Mouse (Mus musculus): ENCODE measurements around the gene Fbh1.

Gene Fbh1

DNA sequence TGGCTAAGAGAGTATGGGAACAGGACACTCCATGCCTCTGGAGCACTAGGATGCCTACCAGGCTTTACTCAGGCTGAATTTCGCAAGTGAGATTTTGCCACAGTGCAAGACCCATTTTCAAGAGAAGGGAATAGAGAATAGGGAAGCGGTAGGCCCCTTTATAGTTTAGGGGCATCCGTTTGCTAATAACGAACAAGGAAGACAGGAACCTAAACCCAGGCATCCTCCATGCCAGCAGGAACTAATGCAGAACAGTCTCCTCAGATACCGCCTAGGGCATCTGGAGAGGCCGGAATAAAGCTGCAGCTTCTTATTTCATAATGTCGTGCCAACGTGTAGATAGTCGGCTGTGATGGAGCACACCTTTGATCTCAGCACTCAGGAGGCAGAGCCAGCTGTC lies 54.8 kb downstream of the Fbh1 start:
- no peak for DNase-seq (ENCODE audit: low read depth, low spot score)

DNA sequence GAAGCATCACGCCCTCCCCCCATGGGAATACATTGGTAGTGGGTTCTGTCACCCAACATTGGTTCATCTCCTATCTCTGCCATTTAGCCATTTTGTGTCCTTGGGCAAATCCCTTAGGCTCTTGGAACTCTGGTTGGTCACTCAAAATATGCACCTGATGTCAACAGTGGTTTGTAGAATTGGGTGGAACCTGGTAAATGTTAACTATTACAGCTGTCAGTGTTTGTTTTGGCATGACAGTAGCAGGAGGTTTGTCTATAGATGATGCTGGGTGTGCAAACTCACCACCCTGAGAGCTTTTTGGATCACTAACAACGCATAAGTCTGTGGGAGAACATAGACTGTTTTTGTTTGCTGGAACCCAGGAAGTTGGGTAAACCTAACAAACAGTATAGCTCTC lies 58.8 kb downstream of the Fbh1 start:
- no peak for DNase-seq (ENCODE audit: low read depth, low spot score)

DNA sequence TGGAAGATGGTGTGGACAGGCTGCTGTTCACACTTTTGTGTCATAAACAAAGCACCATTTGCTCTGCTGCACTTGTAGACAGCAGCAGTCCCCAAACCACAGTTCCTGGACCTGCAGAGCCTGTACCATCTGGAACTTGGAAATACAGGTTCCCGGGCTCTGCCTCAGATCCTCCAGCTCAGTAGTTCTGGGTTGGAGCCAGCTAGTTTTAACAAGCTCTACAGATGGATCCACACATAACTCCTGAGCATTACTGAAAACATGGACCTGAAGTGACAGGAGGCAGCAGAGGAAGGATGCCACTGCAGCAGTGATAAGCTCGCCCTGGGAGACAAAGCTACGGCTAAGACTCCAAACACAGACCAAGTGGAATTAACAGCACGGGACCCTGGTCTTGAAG lies 62.8 kb downstream of the Fbh1 start:
- DNase-seq (ENCODE audit: low read depth, low spot score) = no peak

DNA sequence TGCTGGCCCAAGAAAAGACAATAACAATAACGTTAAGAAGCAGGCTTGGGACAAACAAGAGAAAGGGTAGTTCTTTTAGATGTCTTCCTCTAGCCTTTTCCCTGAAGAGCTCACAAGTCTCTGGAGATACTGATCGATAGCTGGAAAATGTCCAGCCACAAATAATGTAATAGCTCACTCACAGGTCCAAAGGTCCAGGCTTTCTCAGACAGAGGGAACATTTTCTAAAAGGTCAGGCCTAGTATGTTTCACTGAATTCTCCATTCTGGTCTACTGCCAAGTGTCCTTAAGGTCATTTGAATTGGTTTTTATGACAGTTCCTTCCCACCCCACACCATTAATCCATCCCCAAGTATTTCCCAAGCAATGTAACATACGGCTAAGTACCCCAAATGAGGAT lies 64.4 kb downstream of the Fbh1 start:
- DNase-seq (ENCODE audit: low read depth, low spot score) = no peak

DNA sequence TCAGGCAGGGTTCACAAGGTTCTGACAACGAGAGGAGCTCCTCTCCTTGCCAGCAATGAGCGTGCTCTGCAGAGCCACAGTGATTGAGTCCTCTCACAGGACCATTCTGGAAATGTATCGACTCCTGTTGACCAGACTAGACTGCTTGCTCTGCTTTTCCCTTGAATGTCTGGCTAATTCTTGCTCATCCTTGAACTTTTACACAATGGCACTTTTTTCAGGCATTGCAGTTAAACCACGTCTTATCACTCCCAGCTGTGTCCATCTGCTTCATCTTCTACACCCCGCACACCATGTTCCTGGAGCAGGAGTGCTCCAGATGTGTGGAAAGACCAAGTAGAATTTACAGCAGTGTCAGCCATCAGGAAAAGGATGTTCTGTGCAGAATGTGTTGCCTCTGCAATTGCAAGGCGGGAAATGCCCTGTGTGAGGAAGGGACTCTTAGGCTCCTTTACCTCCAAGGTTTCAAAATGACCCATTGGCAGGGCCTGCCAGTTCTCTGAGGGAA lies 64.8 kb downstream of the Fbh1 start:
- DNase-seq (ENCODE audit: low read depth, low spot score) = no peak

DNA sequence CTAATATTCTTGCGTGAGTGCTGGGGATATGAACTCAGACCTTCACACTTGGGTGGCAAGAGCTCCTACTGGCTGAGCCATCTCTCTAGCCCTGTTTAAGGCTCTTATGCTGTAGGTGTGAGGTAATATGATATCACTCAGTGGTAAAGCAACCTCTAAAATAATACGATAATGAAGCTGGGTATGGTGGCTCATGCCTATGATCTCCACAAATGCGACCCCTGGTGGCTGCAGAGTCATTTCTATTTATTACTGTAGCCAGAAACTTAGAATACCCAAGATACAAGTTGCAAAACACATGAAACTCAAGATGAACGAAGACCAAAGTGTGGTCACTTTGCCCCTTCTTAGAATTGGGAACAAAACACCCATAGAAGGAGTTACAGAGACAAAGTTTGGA lies 67.3 kb downstream of the Fbh1 start:
- peak; percentile 44 for DNase-seq (ENCODE audit: low read depth, low spot score)

DNA sequence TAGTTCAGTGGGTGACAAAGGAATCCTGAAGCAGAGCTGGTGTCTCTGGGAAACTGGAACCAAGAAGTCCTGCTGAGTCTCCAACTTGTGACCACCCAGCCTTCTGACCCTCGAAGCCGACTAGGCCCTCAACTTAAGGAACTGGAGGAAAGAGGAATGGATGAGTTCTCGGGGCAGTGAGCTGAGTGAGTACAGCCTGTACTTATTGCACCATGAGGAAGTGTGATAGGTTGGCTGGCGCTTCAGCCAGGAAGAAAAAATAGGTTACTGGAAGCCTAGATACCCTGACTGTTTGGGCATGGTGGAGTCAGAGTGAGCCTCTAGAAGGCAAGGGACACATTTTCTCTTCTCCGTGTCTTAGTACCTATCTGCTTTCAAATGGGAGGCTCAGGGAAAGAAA lies 68.8 kb downstream of the Fbh1 start:
- no peak for DNase-seq (ENCODE audit: low read depth, low spot score)

DNA sequence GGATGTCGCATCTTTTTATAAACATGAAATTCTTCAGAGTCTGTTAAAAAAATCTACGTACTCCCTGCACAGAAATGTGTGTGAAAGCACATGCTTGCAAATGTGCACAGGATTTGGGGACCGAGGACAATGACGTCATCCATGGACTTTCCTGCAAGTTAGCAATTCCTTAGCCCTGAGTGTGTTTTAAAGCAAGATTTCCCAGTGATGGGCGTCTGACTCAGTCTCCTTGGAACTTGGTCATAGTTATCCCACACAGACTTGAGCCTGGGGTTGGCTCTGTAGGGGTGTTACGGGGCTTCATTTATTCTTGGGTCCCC lies 70.7 kb downstream of the Fbh1 start:
- DNase-seq (ENCODE audit: low read depth, low spot score) = no peak

DNA sequence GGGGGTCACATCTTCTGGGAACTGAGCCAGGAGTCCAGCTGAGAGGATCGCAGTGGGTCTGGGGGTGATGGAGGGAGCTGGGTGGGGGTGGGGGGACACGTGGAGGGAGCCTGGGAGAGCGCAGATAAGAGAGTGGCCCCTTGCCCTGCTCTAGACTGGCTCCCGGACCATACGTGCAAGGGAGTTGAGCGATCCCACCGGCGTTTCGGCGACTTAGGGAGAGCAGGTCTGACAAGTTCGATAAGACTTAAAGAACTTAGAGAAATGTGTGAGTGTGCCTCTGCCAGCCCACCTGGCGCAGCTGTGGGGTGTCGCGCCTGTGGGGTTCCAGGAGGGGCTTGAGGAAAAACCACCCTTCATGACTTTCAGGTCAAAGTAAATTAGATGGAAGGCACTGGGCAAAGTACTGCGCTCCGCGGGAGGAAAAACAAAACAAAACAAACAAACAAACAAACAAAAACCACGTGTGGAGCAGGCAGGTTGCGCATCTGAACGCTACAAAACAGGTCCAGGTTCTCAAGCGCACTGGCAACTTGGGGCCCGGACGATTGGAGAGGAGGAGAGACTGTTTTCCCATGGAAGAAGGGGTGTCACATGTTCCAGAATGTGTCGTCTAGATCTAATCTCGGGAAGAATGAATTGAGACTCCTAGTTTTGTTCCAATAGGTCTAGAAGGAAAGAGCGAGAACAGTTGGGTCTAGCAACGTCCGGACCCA lies 71.2 kb downstream of the Fbh1 start:
- peak; percentile 14 for DNase-seq (ENCODE audit: low read depth, low spot score)

DNA sequence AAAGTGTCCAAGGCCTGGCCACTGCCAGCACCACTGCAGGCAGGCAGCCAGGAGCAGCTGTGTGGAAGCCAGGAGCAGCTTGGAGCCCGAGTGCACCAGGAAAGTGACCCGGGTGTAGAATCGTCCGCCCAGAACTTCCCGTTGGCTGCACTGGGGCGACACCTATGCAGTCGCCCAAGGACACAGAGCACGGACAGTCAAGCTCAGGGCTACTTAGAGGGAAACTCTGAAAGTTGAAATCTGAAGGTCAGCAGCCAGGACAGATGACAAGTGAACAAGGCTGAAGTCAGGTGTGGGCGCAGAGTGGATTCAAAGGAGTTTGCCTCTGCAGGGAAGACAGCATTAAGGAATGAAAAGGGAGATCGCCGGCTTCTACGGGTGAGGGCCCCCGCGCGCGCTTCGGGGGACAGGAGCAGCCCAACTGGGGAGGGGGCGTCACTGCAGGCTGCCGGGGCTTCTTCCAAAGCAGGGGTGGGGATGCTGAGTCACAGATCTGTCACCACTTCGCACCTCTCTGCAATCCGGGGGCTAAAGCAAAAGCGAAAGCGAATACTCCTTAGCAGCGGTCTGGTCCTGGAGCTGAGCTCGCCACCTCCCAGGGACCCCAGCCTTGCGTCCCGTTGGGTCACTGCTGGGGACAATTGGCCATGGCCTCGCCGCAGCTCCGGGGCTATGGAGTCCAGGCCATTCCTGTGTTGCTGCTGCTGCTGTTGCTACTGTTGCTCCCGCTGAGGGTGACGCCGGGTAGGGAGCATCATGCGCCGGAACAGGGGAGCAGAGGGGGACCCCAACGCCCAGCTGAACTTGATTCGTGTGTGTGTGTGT lies 72.0 kb downstream of the Fbh1 start, which contains the start of gene Il15ra:
Gene Il15ra, plus strand, starts transcription at position 90 of the 825 bp plus-strand sequence.
- peak; percentile 32 for DNase-seq (ENCODE audit: low read depth, low spot score)

DNA sequence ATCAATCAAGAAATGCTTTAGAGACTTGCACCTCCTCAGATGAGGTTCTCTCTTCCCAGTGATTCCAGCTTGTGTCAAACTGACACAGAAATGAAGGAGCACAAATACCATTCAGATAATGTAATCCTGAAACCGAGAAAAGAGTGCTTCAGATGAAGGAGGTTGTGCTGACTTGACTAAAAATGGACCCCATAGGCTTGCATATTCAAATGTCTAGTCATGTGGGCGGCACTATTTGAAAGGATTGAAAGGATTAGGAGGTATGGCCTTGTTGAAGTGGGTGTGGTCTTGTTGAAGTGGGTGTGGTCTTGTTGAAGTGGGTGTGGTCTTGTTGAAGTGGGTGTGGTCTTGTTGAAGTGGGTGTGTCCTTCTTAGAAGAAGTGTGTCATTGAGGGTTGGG lies 77.5 kb downstream of the Fbh1 start:
- peak; percentile 70 for DNase-seq (ENCODE audit: low read depth, low spot score)

DNA sequence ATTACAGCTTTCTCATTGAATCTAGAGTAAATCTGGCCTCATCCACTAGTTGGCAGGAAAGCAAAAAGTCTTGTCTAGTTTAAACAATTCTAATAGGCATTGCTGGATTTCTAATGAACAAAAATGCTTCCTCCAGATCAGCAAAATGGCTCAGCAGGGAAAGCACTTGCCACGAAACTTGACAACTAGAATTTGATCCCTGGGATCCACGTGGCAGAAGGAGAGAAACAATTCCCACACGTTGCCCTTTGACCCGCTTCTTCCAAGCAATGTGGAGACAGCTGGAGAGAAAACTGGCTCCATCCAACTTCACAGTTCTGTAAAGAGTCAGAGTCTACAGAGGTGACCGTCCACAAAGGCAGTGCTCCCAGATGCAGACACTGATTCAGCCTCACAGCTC lies 78.4 kb downstream of the Fbh1 start:
- DNase-seq (ENCODE audit: low read depth, low spot score) = no peak

DNA sequence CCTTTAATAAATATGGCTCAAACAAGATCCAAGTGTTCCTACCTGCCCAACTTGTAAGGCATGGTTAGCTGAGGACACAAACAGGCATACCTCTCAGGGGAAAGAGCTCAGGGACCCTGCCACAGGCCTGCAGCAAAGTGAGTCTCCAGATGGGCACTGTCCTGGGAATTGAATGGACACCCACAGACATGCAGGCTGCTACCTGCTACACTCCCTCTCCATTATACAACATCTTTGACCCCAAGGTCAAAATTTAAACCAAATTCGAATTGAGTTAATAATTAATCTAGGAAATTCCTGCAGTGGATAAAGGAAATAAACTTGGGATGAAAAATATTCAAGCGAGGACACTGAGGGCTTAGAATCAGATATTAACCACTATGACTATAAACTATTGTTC lies 81.5 kb downstream of the Fbh1 start:
- no peak for DNase-seq (ENCODE audit: low read depth, low spot score)

DNA sequence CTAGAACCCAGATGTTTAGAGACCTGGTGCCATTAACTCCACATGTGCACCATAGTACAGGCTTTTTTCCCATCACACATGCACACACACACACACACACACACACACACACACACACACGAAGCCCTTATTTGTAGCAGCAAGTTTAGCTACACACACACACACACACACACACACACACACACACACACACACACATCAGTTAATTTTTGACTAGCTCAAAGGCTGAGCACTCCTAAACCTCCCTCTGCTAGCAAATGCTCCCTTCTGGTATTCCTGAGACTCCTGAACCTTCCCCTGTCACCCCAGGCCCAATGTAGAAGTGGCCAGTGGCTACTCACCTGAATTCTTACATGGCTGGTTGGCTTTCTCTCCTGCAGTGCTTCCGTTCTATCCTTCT lies 83.3 kb downstream of the Fbh1 start:
- DNase-seq (ENCODE audit: low read depth, low spot score) = no peak

DNA sequence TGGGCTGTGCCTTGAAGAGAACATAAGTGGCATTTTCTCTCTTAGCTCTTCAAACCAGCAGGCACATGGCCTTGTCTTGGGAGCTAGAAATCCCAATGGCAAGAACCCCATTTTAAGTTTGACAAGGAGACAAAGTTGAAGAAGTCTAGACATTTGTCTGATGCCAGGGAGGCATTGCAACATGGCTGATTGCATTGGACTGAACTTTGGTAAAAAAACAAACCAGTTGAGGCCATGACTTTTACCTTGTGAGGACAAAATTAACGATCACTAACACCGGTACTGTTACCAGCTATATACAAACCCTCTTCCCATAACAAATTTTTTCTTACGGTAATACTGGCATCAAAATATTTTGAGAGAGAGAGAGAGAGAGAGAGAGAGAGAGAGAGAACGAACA lies 84.0 kb downstream of the Fbh1 start:
- no peak for DNase-seq (ENCODE audit: low read depth, low spot score)
